Mouse (Mus musculus) bone marrow, adult 2 months (tissue): ENCODE data around the gene March8.

Source experiments
- CTCF ChIP-seq: fragments of 200-500 bp; IDR thresholded peaks from 2 replicates; pipeline ENCODE4 v1.5.1; 2011; ENCODE audit warnings: low read length, control low read depth; ENCODE audit not compliant: control insufficient read depth, insufficient read depth
- POLR2A ChIP-seq: fragments of 200-500 bp; IDR thresholded peaks from 2 replicates; pipeline ENCODE4 v1.6.1; 2011; ENCODE audit warnings: low read depth, mild to moderate bottlenecking, control low read depth, low read length, borderline replicate concordance; ENCODE audit not compliant: control insufficient read depth

GRCm38 (mm10) chr6:116371500-116371899 is 33.7 kb downstream of the March8 start:
- TF ChIP-seq CTCF (no peak), POLR2A (no peak)
